Mouse (Mus musculus) hindbrain, embryonic 16.5 days (tissue): ENCODE measurements at regions not wholly inside any gene's neighbourhood (a gene's known extent, or its start where the extent isn't known, plus 50 kb on each side); places are given as distances from the start of the nearest gene placed in this dataset.

Experiments
- ATAC-seq: fragments of 200-750 bp; cut with Nextera tagmentation; 2 replicates; pipeline ENCODE4 v1.8.0; 2017; ENCODE audit warnings: moderate TSS enrichment, moderate library complexity
- H3K27ac ChIP-seq: fragments of 300-500 bp; sonication (generic); 2 replicates; pipeline ENCODE4 v1.5.1; 2014; ENCODE audit warnings: low read depth, mild to moderate bottlenecking, control low read depth, low read length, moderate library complexity
- H3K27me3 ChIP-seq: fragments of 300-500 bp; sonication (generic); replicated peaks from 2 replicates; pipeline ENCODE4 v1.6.1; 2014; ENCODE audit warnings: low read length; ENCODE audit not compliant: control insufficient read depth, insufficient read depth
- H3K36me3 ChIP-seq: fragments of 300-500 bp; sonication (generic); 2 replicates; pipeline ENCODE4 v1.6.1; 2014; ENCODE audit warnings: mild to moderate bottlenecking, low read length, moderate library complexity, mixed read lengths; ENCODE audit not compliant: control insufficient read depth, insufficient read depth
- H3K4me1 ChIP-seq: fragments of 300-500 bp; sonication (generic); 2 replicates; pipeline ENCODE4 v1.6.1; 2014; ENCODE audit warnings: low read depth, low read length; ENCODE audit not compliant: control insufficient read depth, insufficient read depth
- H3K4me2 ChIP-seq: fragments of 300-500 bp; sonication (generic); 2 replicates; pipeline ENCODE4 v1.6.1; 2014; ENCODE audit warnings: mild to moderate bottlenecking, low read length, control low read depth, moderate library complexity
- H3K4me3 ChIP-seq: fragments of 300-500 bp; sonication (generic); 2 replicates; pipeline ENCODE4 v1.5.1; 2014; ENCODE audit warnings: mild to moderate bottlenecking, low read length, control low read depth, moderate library complexity
- H3K9ac ChIP-seq: fragments of 300-500 bp; sonication (generic); 2 replicates; pipeline ENCODE4 v1.6.1; 2014; ENCODE audit warnings: low read depth, mild to moderate bottlenecking, control low read depth, low read length, moderate library complexity
- H3K9me3 ChIP-seq: fragments of 300-500 bp; sonication (generic); 2 replicates; pipeline ENCODE4 v1.6.1; 2014; ENCODE audit warnings: mild to moderate bottlenecking, low read length, moderate library complexity; ENCODE audit not compliant: control insufficient read depth
- WGBS: fragments of 180-500 bp; shearing (Covaris S2); extraction: QIAGEN DNeasy Blood & Tissue Kit; methylation state at CpG from one replicate; pipeline ENCODE4 v1.1.7; 2014; 5-methylcytosine and 5-hydroxymethylcytosine counted together

DNA sequence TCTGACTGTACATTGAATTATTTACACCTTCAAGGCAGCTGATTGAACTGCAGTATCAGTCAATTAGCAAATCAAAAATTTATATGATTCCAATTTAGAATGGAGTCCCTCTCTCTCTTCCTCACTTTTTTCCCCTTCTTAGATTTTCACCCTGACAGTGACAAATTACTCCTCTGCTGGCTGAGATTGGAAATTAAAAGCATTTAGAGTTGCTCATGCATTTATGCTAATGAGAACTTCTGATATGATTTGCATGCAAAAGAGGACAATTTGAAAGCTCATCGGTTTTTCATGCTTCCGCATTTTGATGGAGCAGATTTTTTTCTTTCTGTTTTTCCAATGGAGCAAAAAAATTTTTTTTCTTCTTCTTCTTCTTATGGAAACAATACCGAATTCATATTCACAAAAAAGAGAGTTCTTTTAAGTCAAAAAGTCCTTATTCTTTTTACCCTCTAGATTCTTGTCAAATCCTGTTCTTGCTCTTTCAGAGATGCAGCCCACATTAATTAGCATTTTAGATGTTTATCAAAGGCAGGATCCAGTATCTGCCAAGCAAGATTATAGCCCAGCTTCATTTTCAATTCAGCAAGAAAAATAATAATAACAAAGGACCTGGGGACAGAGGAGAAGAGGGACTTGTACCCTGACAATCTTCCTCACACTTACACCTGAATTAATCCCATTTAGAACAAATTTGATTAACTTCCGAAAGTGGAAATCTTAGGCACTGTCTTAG is 173.6 kb upstream of the Nox3 start:
- no peak overlapping the region for H3K27ac ChIP-seq
- WGBS, result 36% methylated on average over 4 of the region's 4 CpGs

DNA sequence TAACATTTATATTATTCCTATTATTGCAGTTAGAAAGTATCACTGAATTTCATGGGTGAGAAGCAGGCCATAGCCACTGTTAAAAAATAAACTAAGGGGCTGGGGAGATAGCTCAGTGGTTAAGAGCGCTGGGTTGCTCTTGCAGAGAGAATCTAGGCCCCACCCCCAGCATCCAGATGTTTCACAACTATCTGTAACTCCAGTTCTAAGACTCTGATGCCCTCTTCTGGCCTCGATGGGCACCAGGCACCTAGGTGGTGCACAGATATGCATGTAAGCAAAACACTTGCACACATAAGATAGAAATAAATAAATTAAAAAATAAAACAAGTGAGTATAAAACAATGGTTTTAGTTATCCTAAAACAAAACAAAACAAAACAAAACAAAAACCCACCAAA is 166.3 kb upstream of the Nox3 start:
- no peaks in the 10 kb centered on the region for H3K27me3 ChIP-seq
- no peaks in the 10 kb centered on the region for H3K4me1 ChIP-seq
- no peak overlapping the region for H3K4me3 ChIP-seq
- H3K9me3 ChIP-seq, result no peaks in the 10 kb centered on the region
- H3K9ac ChIP-seq, result no peak overlapping the region
- ATAC-seq, result no peak
- H3K27ac ChIP-seq, result no peak overlapping the region
- 27% methylated on average over 2 of the region's 2 CpGs for WGBS
- H3K36me3 ChIP-seq, result no peaks in the 10 kb centered on the region
- no peak overlapping the region for H3K4me2 ChIP-seq

More for the DNA sequence above, 173.6 kb upstream of the Nox3 start:
- no peaks in the 10 kb centered on the region for H3K27me3 ChIP-seq
- H3K4me3 ChIP-seq, result no peak overlapping the region
- no peak for ATAC-seq
- H3K36me3 ChIP-seq, result no peaks in the 10 kb centered on the region
- H3K9ac ChIP-seq, result no peak overlapping the region
- H3K4me1 ChIP-seq, result no peaks in the 10 kb centered on the region
- H3K9me3 ChIP-seq, result no peaks in the 10 kb centered on the region
- H3K4me2 ChIP-seq, result no peak overlapping the region

DNA sequence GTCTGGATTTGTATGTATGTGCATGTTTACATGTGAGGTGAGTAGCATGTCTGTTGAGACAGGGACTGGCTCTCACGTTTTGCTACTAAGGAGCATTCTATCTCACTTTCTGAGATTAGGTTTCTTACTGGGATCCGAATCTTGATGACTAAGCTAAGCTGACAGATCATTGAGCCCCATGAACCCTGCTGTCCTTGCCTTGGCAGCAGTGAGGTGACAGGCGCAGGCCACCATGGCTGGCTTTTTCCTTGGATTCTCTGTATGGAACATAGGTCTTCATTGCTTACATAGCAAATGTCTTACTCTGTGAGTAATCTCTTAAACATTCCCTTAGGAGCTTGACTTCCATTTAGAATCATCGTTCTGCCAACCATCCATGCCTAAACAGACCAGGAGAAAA is 140.3 kb upstream of the Nox3 start:
- 72% methylated on average over 4 of the region's 4 CpGs for WGBS
- H3K4me1 ChIP-seq, result no peaks in the 10 kb centered on the region
- no peaks in the 10 kb centered on the region for H3K9me3 ChIP-seq
- H3K4me3 ChIP-seq, result no peak overlapping the region
- H3K36me3 ChIP-seq, result no peaks in the 10 kb centered on the region
- H3K9ac ChIP-seq, result no peak overlapping the region
- no peak overlapping the region for H3K27ac ChIP-seq
- no peak overlapping the region for H3K4me2 ChIP-seq
- ATAC-seq, result no peak
- no peaks in the 10 kb centered on the region for H3K27me3 ChIP-seq

DNA sequence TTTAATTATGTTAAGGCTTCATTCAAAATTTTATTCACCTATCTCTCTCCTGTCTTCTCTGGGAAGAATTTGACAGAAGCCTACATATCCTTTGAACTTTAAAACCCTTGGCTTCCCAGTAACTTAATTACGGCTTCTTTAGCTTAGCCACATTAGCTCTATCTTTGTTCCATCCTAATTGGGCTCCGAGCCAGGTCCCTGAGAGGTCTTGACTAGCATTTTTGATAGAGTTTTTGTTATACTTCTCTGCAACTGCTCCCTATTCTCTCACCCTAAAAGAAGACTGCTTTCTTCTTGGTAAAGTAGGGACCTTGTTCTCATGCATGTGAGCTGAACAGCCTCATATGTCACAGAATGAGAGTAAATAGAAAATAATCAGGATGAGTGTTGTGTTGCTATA is 115.1 kb upstream of the Nox3 start:
- H3K9ac ChIP-seq, result no peak overlapping the region
- WGBS, result 46% methylated on average over 2 of the region's 2 CpGs
- no peak overlapping the region for H3K4me2 ChIP-seq
- no peak for ATAC-seq
- H3K4me3 ChIP-seq, result no peak overlapping the region
- H3K27me3 ChIP-seq, result no peaks in the 10 kb centered on the region
- H3K9me3 ChIP-seq, result no peaks in the 10 kb centered on the region
- H3K27ac ChIP-seq, result no peak overlapping the region
- H3K4me1 ChIP-seq, result no peaks in the 10 kb centered on the region
- H3K36me3 ChIP-seq, result no peaks in the 10 kb centered on the region

DNA sequence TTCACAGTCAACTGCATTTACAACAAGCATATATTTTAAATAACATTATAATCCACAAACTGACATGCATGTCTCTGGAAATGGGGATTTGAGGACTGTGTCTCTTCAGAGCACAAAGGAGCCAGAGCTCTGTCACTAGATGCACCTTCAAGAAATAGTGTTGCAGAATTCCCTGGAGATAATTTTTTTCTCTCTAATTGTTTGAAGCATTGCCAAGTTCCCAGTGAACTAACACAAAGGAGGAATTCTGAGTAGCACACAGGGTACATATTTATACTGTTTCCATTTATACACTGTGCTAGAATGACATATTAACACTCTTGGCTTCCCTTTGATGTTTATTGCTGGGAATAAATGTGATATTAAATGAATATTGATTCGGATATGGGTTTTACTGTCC is 107.4 kb upstream of the Nox3 start:
- H3K27ac ChIP-seq, result no peak overlapping the region
- no peaks in the 10 kb centered on the region; the same call in 1 of the 2 replicates for H3K4me1 ChIP-seq
- no peaks in the 10 kb centered on the region for H3K27me3 ChIP-seq
- no peak overlapping the region for H3K4me2 ChIP-seq
- no peaks in the 10 kb centered on the region for H3K36me3 ChIP-seq
- H3K9ac ChIP-seq, result no peak overlapping the region
- H3K9me3 ChIP-seq, result no peaks in the 10 kb centered on the region
- WGBS, result 67% methylated on average over 1 of the region's 1 CpGs
- H3K4me3 ChIP-seq, result no peak overlapping the region
- ATAC-seq, result no peak

DNA sequence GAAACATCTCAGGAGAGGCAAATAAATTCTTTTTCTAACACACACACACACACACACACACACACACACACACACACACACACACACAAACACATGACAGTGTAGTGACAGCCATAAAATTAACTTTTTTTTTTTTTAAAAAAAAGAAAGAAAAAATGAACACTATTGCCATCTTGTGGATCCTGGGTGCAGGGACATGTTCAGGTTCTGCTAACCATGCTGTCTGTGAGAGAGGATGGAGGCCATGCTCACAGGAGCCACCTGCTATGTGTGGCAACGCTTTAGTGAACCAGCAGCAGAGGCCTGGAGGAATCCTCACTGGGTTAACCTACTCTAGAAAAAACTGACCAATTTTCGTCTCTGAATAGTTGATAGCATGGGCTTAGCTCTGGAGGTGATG is 96.5 kb upstream of the Nox3 start:
- H3K4me3 ChIP-seq, result no peak overlapping the region
- no peak overlapping the region for H3K4me2 ChIP-seq
- no peak overlapping the region for H3K9ac ChIP-seq
- H3K27me3 ChIP-seq, result no peaks in the 10 kb centered on the region
- 14% methylated on average over 2 of the region's 2 CpGs for WGBS
- no peak overlapping the region for H3K27ac ChIP-seq
- no peaks in the 10 kb centered on the region for H3K4me1 ChIP-seq
- H3K9me3 ChIP-seq, result no peaks in the 10 kb centered on the region
- peak; percentile 63; the same call in 1 of the 2 replicates for ATAC-seq
- H3K36me3 ChIP-seq, result no peaks in the 10 kb centered on the region

DNA sequence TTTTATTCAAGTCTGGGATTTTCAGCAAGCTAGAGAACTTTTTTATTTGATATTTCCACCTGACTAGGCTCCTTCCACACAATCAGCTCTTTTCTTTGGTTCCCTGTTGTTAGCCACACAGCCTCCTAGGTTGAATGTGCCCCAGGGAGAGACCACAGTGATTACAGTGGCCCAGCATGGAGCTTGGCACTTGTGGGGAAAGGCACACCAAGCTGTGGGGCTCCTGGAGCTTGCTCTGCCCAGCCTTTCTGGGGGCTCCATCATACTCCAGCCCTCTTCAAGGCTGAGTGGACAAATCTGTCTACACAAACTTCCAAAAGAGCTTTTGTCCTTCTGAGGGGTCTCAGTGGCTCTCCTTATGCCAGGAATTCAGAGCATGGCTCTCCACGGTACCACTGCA is 86.1 kb upstream of the Nox3 start:
- no peaks in the 10 kb centered on the region for H3K36me3 ChIP-seq
- WGBS, result 23% methylated on average over 1 of the region's 1 CpGs
- H3K4me2 ChIP-seq, result no peak overlapping the region
- H3K9me3 ChIP-seq, result no peaks in the 10 kb centered on the region
- H3K27me3 ChIP-seq, result no peaks in the 10 kb centered on the region
- ATAC-seq, result no peak
- no peak overlapping the region for H3K27ac ChIP-seq
- no peak overlapping the region for H3K9ac ChIP-seq
- H3K4me1 ChIP-seq, result no peaks in the 10 kb centered on the region
- H3K4me3 ChIP-seq, result no peak overlapping the region

DNA sequence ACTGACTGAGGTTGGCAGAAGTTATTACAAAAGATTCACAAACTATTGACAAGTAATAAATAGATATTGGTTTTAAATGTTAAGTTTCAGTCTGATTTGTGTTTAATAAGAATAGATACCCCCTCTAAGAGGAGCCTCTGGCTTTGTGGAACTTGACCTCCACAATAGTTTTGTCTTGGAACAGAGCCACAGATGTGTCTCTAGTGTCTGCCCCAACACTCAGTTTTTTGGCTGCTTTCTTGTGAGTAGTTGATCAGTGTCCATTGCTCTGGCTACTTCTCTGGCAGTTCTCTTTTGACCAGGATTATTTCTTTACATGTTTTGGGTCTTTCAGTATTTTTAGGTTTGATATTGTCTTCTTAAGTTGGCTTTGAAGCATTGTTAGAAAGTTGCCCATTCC is 81.6 kb upstream of the Nox3 start:
- Histone ChIP-seq H3K4me3 (no peak overlapping the region), H3K27me3 (no peaks in the 10 kb centered on the region), H3K4me2 (no peak overlapping the region), H3K27ac (no peak overlapping the region), H3K9me3 (no peaks in the 10 kb centered on the region), H3K9ac (no peak overlapping the region), H3K36me3 (no peaks in the 10 kb centered on the region), H3K4me1 (no peaks in the 10 kb centered on the region)
- ATAC-seq, result no peak

DNA sequence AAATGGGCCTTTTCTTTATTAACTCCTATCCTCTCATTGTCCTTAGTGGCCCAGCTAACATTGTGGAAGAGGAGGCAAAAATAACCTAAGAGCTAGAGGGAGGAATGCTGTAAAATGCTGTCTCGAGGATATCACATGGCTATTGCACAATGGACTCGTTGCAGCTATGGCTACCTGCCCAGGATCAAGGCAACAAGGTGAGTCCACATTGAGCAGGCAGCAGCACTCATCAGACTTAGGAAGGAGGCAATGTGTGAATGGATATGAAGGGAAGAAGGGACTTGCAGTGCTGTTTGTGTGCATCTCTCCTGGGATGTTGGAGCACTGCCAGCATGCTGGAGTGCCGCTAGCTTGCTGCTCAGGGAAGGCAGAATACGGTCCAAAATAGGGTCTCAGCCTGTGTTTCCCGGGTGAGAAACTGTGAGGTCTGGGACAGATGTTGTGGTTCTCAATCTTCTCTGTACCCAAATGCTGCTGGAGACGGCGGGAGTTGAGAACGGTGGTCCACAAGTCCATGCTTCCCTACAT is 51.8 kb upstream of the Nox3 start:
- no peak overlapping the region for H3K4me2 ChIP-seq

More for the DNA sequence above, 51.8 kb upstream of the Nox3 start:
- Histone ChIP-seq H3K4me1 (no peaks in the 10 kb centered on the region), H3K4me3 (no peak overlapping the region), H3K27ac (no peak overlapping the region), H3K27me3 (no peaks in the 10 kb centered on the region), H3K9ac (no peak overlapping the region), H3K36me3 (no peaks in the 10 kb centered on the region), H3K9me3 (no peaks in the 10 kb centered on the region)
- ATAC-seq, result no peak
- 75% methylated on average over 8 of the region's 8 CpGs for WGBS
